Mouse (Mus musculus) forebrain, embryonic 13.5 days (tissue): ENCODE data around the gene Mustn1. TPM values are rescaled to one million over a fixed set of nuclear protein-coding genes. Genes with fewer than 3 reads are reported as not detected.

Experiments
- ATAC-seq: fragments of 200-750 bp; cut with Nextera tagmentation; 2 replicates; pipeline ENCODE4 v1.8.0; 2017
- H3K27ac ChIP-seq: fragments of 300-500 bp; sonication (generic); 2 replicates; pipeline ENCODE4 v1.5.1; 2015; ENCODE audit warnings: inconsistent platforms, mild to moderate bottlenecking, moderate library complexity
- H3K27me3 ChIP-seq: fragments of 300-500 bp; sonication (generic); 2 replicates; pipeline ENCODE4 v1.6.1; 2015; ENCODE audit warnings: mild to moderate bottlenecking, inconsistent platforms
- H3K36me3 ChIP-seq: fragments of 300-500 bp; sonication (generic); 2 replicates; pipeline ENCODE4 v1.6.1; 2015; ENCODE audit warnings: mild to moderate bottlenecking, inconsistent platforms; ENCODE audit not compliant: poor library complexity, severe bottlenecking
- H3K4me1 ChIP-seq: fragments of 300-500 bp; sonication (generic); 2 replicates; pipeline ENCODE4 v1.6.1; 2015; ENCODE audit warnings: inconsistent platforms
- H3K4me2 ChIP-seq: fragments of 300-500 bp; sonication (generic); 2 replicates; pipeline ENCODE4 v1.6.1; 2015; ENCODE audit warnings: inconsistent platforms, mild to moderate bottlenecking, moderate library complexity
- H3K4me3 ChIP-seq: fragments of 300-500 bp; sonication (generic); 2 replicates; pipeline ENCODE4 v1.5.1; 2015; ENCODE audit warnings: mild to moderate bottlenecking, inconsistent platforms
- H3K9ac ChIP-seq: fragments of 300-500 bp; sonication (generic); 2 replicates; pipeline ENCODE4 v1.6.1; 2015; ENCODE audit warnings: mild to moderate bottlenecking, inconsistent platforms
- H3K9me3 ChIP-seq: fragments of 300-500 bp; sonication (generic); replicated peaks from 2 replicates; pipeline ENCODE4 v1.6.1; 2016; ENCODE audit warnings: inconsistent platforms
- WGBS: fragments of 180-500 bp; shearing (Covaris S2); methylation state at CpG from one replicate; pipeline ENCODE4 v1.1.7; 2015; 5-methylcytosine and 5-hydroxymethylcytosine counted together
- polyA plus RNA-seq: library from polyadenylated mRNA; unstranded; fragments of >200 nt; fragmentation: Nextera tagmentation; extraction: Ambion mirVana; gene quantifications from 2 replicates; pipeline ENCODE4 v1.2.1, GENCODE M21; 2015

Gene Mustn1
- polyA plus RNA-seq, 1 experiment from 2014 or later = 0.44 TPM

DNA sequence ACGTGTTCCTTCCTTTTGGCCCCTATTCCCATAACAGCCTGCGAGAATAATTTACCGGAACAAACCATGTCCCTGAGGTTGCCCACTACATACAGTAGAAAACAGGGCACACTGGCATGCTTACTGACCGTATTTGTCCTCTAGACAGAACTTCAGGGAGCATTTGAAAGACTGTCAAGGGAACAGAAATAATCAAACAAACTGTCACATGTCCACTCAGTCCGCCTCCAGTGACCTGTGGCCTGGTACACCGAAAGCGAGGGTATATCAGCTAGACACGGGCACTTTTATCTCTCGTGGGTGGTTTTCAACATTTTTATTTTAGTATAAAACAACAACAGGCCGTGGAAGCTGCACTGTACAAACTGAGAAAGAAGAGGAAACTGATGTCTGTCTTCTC lies 10.2 kb upstream of the Mustn1 start:
- 90% methylated on average over 10 of the region's 10 CpGs for WGBS
- no peak overlapping the region for H3K27ac ChIP-seq
- H3K36me3 ChIP-seq = peaks cover 45% of the 10 kb centered on the region

DNA sequence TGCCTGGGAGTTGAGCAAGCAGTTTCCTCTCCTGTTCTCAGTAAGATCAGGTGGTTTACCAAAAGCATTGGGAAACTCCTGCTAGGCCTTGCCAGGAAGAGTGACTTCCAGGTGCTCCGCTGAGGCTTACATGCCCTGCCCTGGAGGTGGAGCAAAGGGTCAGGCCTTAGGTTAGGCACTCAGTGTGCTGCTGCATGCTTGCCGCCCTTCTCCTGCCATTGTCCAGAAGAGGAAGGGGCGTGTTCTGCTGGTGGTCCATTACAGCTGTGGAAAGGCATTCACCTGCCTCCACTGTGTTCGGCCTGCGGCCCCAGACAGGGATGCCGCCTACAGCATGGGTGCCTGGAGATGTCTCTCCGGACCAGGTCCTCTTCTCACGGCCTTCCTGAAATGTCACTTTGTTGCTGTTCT lies 9.6 kb upstream of the Mustn1 start:
- Histone ChIP-seq H3K36me3 (peaks cover 50% of the 10 kb centered on the region), H3K27ac (no peak overlapping the region), H3K9ac (no peak overlapping the region), H3K27me3 (no peaks in the 10 kb centered on the region), H3K9me3 (no peaks in the 10 kb centered on the region), H3K4me3 (no peak overlapping the region), H3K4me2 (no peak overlapping the region), H3K4me1 (no peaks in the 10 kb centered on the region)
- no peak for ATAC-seq
- 88% methylated on average over 8 of the region's 8 CpGs for WGBS

More for the DNA sequence above, 10.2 kb upstream of the Mustn1 start:
- Histone ChIP-seq H3K4me2 (no peak overlapping the region), H3K27me3 (no peaks in the 10 kb centered on the region), H3K9ac (no peak overlapping the region), H3K4me1 (no peaks in the 10 kb centered on the region), H3K4me3 (no peak overlapping the region), H3K9me3 (no peaks in the 10 kb centered on the region)
- no peak for ATAC-seq

DNA sequence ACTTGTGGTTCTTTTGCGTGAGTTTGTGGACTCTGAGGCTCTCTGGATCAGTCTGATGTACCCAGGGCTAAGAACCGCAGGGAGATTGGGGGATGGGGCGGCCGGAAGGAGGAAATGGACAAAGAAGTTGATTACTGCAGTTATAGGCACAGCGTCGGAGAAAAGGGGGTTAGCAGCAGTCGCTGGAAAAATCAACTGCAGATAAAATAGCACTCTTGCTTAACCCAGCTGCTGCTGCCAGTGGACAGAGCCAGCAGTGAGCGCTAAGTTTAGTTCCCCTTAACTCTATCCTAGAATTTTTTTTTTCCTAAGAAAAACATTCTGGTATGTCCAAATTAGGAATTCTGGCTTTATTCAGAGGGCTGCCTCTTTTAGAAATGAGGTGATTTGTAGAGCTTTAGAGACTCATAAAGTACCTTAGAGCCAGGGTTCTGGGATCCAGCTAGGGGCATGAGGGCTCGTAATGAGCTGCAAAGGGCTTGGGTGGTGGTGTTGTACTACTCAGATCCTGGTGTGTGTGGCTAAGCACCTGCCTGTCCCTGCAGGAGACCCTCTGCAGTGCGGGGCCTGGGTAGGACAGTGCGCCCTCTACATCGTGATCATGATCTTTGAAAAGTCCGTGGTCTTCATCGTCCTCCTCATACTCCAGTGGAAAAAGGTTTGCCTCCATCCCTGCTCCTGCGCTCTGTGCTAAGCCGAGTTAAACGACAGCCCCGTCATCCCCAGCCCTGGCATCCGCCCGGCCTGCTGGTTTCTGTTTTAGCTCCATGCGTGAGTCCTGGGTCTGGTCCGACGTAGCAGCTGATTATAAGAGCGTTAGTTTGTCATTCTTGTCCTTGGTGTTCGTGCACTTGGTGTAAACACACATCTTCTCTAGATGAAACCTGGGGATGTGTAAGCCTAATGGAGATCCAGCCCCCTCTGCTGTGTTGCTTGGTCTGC lies 8.5 kb upstream of the Mustn1 start:
- Histone ChIP-seq H3K4me2 (no peak overlapping the region), H3K27ac (no peak overlapping the region), H3K4me3 (no peak overlapping the region), H3K9me3 (no peaks in the 10 kb centered on the region), H3K9ac (no peak overlapping the region), H3K4me1 (no peaks in the 10 kb centered on the region), H3K27me3 (no peaks in the 10 kb centered on the region), H3K36me3 (peaks cover 53% of the 10 kb centered on the region)
- WGBS = 84% methylated on average over 25 of the region's 25 CpGs
- ATAC-seq = no peak

DNA sequence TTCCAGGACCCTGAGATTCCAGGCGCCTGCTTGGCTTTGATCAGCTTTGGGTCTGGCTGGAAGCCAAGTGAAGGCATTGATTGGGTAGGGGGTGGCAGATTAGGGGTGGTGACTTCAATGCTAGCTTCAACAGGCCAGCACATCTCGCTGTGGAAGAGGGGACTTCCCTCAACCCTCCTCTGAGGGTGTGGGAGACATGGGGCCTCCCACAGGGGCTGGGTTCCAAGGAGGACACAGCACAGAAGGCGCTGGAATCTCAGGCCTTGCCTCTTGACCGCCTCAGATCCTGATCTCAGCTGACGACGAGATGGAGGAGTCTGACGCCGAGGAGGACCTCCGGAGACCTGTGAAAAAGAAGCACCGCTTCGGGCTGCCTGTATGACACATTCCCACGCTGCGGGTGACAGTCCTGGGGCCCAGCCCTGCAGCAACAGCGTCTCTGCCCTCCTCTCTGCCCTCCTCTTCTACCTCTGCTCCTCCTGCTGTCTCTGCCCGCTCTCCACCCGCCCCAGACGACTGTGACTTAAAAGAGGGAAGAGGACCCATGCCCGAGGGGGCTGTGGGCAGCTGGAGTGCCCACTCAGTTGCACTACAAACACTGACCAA lies 4.8 kb upstream of the Mustn1 start:
- Histone ChIP-seq H3K27me3 (no peaks in the 10 kb centered on the region), H3K9ac (no peak overlapping the region), H3K4me3 (no peak overlapping the region), H3K4me1 (peaks cover 1% of the 10 kb centered on the region; the same call in 1 of the 2 replicates), H3K4me2 (no peak overlapping the region), H3K27ac (no peak overlapping the region), H3K36me3 (peaks cover 45% of the 10 kb centered on the region), H3K9me3 (no peaks in the 10 kb centered on the region)
- ATAC-seq = no peak
- 86% methylated on average over 18 of the region's 18 CpGs for WGBS

DNA sequence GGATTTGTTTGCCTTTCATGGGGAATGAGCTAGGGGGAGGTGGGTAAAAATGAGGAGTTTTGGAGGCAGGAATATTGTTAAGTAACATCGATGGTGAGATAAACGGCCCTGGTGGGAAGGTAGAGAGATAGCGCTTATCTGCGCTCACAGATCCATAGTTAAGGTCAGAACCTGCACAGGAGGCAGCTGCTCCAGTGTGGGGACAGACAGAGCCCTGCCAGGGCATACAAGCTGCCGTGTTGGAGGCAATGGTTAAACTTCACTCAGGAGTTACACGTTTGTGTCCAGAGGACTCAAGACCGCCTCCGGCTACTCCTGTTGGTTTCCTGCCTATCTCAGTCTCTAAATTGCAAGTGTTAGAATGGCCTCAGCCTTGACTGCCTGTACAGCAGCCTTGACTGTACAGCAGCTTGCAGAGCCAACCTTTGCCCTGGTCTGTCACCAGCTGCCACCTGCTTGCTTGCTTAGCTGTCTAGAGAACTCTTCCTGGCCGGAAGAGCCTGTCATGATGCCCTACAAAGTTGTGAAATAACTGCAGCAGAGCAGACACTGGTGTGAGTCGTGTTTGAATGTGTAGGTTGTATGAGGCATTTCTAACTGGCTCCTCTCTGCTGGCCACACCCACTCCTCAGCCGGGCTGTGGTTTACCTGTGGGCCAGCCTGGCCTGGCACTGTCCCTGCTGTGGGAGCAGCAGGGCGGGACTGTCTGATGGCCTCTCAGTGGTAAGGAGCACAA lies 3.7 kb upstream of the Mustn1 start:
- H3K36me3 ChIP-seq = peaks cover 41% of the 10 kb centered on the region
- no peaks in the 10 kb centered on the region for H3K27me3 ChIP-seq
- H3K4me2 ChIP-seq = no peak overlapping the region
- H3K4me1 ChIP-seq = peaks cover 2% of the 10 kb centered on the region; the same call in 1 of the 2 replicates
- H3K9ac ChIP-seq = no peak overlapping the region
- H3K27ac ChIP-seq = no peak overlapping the region
- H3K9me3 ChIP-seq = no peaks in the 10 kb centered on the region
- no peak for ATAC-seq
- H3K4me3 ChIP-seq = no peak overlapping the region
- whole genome bisulfite sequencing = 91% methylated on average over 12 of the region's 12 CpGs

DNA sequence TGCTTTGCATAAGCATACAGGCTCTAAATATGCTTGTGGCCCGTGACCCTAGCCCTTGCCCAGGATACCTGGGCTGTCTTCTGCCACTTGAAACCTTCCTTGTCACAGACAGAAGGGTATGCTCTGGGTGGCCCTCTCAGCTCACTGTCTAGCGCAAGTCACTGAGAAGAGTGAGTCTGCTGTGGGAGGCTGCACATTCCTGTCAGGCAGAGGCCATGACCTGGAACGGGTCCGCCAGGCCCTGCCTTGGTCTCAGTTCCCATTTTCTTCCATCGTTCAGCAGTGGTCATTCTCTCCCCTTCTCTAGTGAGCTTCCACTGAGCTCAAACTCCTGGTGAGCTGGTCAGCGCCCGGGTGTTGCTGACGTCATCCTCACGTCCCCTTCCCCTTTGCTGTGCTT lies 3.0 kb upstream of the Mustn1 start:
- Histone ChIP-seq H3K4me3 (no peak overlapping the region), H3K9me3 (no peaks in the 10 kb centered on the region), H3K4me2 (no peak overlapping the region), H3K9ac (no peak overlapping the region), H3K4me1 (peaks cover 2% of the 10 kb centered on the region; the same call in 1 of the 2 replicates), H3K36me3 (peaks cover 36% of the 10 kb centered on the region), H3K27me3 (no peaks in the 10 kb centered on the region), H3K27ac (no peak overlapping the region)
- 91% methylated on average over 9 of the region's 9 CpGs for WGBS
- no peak for ATAC-seq

DNA sequence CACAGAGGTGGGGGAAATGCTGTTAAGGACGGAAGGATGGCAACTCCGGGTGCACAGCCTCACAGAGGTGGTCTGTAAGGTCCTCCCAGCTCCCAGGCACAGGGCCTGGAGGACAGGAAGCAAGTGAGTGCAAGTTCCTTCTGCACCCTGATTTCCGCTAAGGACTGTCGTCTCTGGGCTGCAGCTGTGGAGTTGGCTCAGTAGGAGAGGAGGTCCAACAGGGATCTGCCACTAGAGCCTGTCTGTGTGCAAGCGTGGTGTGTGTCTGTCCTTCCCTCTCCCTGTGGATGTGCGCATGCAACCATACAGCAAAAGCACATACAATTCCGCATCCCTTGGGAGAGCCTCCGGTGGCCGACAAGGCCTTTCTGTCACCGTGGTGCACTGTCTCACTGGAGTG lies 2.5 kb upstream of the Mustn1 start:
- Histone ChIP-seq H3K4me3 (no peak overlapping the region), H3K4me1 (peaks cover 2% of the 10 kb centered on the region; the same call in 1 of the 2 replicates), H3K27ac (no peak overlapping the region), H3K4me2 (no peak overlapping the region), H3K9me3 (no peaks in the 10 kb centered on the region), H3K9ac (no peak overlapping the region), H3K36me3 (peaks cover 32% of the 10 kb centered on the region), H3K27me3 (no peaks in the 10 kb centered on the region)
- WGBS = 94% methylated on average over 10 of the region's 10 CpGs
- no peak for ATAC-seq

DNA sequence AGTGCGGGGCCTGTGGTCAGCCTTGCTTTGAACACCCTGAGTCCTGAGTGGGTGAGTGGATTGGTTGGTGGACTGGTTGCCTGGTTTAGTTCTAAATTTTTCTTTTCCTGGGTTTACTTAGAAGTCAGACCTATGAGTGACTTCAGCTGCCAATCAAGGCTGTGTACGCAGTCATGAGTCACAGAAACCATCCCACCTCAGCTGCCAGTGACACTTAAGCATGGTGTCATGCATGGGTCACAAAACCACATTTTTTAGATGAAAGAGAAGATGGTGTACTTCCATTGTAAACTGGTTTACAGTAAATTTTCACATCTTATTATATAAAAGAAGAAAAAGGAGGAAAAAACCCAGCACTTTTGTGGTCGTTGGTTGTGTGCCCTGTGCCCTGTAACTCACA lies 1.2 kb upstream of the Mustn1 start:
- Histone ChIP-seq H3K36me3 (peaks cover 28% of the 10 kb centered on the region), H3K4me2 (no peak overlapping the region), H3K27me3 (no peaks in the 10 kb centered on the region), H3K4me1 (peaks cover 2% of the 10 kb centered on the region; the same call in 1 of the 2 replicates), H3K9me3 (no peaks in the 10 kb centered on the region), H3K9ac (no peak overlapping the region), H3K4me3 (no peak overlapping the region), H3K27ac (no peak overlapping the region)
- no peak for ATAC-seq
- WGBS = 91% methylated on average over 3 of the region's 3 CpGs

DNA sequence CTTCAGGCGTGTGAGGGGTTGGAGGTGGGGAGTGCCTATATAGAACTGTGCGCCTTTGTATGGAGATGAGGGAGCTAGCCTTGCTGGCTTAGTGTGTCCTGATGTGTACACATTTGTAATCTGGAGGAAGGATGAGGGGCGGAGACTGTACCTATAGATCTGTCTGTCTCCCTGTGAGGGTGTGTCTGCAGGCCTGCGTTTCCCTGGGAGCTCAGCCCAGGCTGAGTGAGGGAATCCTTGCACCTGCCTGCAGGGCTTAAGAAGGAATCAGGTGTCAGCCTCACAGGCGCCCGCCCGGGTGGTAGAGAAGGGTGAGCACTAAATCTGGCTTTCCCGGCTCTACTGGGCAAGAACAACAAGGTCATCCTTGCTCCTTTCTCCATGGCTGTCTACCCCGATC lies 794 bp downstream of the Mustn1 start:
- Histone ChIP-seq H3K27ac (no peak overlapping the region), H3K9me3 (no peaks in the 10 kb centered on the region), H3K9ac (no peak overlapping the region), H3K27me3 (no peaks in the 10 kb centered on the region), H3K36me3 (peaks cover 11% of the 10 kb centered on the region), H3K4me3 (no peak overlapping the region), H3K4me2 (no peak overlapping the region), H3K4me1 (peaks cover 2% of the 10 kb centered on the region; the same call in 1 of the 2 replicates)
- ATAC-seq = no peak
- 71% methylated on average over 9 of the region's 9 CpGs for WGBS

DNA sequence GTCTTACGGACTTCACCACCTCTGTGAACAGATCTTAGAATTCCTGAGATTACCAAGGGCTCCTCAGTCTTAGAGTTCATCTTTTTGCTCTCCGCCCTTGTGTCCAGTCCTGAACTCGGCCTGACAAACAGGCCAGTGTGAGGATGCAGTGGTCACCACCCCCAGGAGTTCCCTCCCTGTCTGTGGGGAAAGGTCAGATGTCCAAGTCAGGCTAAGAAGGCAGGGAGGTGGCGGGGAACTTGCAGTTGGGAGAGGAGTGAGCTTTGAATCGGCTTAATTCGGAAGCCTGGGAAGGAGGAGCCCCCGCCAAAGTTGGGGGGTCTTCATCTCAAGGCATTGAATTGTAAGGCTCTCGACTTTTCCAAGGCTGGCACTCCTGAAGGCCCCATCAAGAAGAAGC lies 1.3 kb downstream of the Mustn1 start:
- H3K27ac ChIP-seq = no peak overlapping the region
- H3K27me3 ChIP-seq = no peaks in the 10 kb centered on the region
- H3K4me2 ChIP-seq = no peak overlapping the region
- peaks cover 10% of the 10 kb centered on the region for H3K36me3 ChIP-seq
- peaks cover 2% of the 10 kb centered on the region; the same call in 1 of the 2 replicates for H3K4me1 ChIP-seq
- no peak for ATAC-seq
- 80% methylated on average over 8 of the region's 8 CpGs for WGBS
- no peak overlapping the region for H3K9ac ChIP-seq
- H3K4me3 ChIP-seq = no peak overlapping the region
- no peaks in the 10 kb centered on the region for H3K9me3 ChIP-seq

DNA sequence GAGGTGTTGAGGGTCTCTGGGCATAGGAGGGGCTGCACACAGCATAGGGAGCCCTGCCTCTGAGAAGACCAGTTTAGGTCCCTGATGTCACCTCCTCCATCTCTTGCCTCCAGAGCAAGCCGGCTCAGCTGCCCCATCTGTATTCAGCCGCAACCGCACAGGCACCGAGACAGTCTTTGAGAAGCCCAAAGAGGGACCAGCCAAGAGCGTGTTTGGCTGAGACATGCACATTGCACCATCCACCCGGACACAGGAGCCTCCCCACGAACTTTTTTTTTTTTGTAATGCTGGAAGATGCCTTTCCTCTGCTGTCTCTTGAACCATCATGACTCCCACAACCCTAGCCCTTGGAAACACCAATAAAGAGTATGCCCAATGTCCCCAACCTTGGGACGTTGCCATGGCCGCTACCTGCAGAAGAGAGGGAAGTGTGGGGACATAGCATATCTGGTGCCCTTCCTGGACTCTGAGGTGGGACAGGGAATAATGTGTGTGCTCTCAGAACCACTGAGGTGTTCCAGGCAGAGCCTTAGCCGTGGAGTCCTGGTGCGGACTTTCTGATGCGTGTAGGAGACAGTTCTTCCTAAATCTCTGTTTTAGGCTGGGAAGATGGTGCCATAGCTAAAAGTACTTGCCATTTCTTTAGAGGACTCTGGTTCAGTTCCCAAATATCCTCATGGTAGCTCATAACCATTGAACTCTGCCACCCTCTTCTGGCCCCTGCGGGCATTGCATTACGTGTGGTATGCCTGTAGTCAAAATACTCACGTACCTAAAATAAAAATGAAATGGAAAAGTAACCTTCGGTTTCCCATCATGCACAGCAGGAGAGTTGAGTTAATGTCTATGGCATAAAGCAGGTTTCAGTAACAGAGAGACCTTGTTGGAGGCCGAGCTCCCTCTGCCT lies 2.1 kb downstream of the Mustn1 start:
- no peak for ATAC-seq
- 86% methylated on average over 17 of the region's 17 CpGs for WGBS
- H3K4me1 ChIP-seq = peaks cover 2% of the 10 kb centered on the region; the same call in 1 of the 2 replicates
- H3K9ac ChIP-seq = no peak overlapping the region
- no peak overlapping the region for H3K27ac ChIP-seq
- H3K4me3 ChIP-seq = no peak overlapping the region
- no peaks in the 10 kb centered on the region for H3K27me3 ChIP-seq
- H3K4me2 ChIP-seq = no peak overlapping the region
- peaks cover 4% of the 10 kb centered on the region; the same call in 1 of the 2 replicates for H3K36me3 ChIP-seq
- no peaks in the 10 kb centered on the region for H3K9me3 ChIP-seq
